Mouse (Mus musculus) ES-E14 (cell line): ENCODE results near the gene Tead1.

Experiments used
- CHD2 ChIP-seq: IDR thresholded peaks from 2 replicates; pipeline ENCODE4 v1.6.1; 2014; ENCODE audit warnings: mild to moderate bottlenecking, low read depth, low read length, inconsistent platforms
- HCFC1 ChIP-seq: IDR thresholded peaks from 2 replicates; pipeline ENCODE4 v1.6.1; 2012; ENCODE audit warnings: low read length, inconsistent platforms, borderline replicate concordance; ENCODE audit not compliant: insufficient read depth
- MAFK ChIP-seq: IDR thresholded peaks from 2 replicates; pipeline ENCODE4 v1.6.1; 2014; ENCODE audit warnings: mild to moderate bottlenecking, low read depth, low read length, inconsistent platforms; ENCODE audit not compliant: insufficient read depth
- ZC3H11A ChIP-seq: IDR thresholded peaks from 2 replicates; pipeline ENCODE4 v1.6.1; 2012; ENCODE audit warnings: low read depth, mild to moderate bottlenecking, inconsistent platforms, low read length, borderline replicate concordance
- ZNF384 ChIP-seq: IDR thresholded peaks from 2 replicates; pipeline ENCODE4 v1.6.1; 2012; ENCODE audit warnings: low read depth, low read length, inconsistent platforms

DNA sequence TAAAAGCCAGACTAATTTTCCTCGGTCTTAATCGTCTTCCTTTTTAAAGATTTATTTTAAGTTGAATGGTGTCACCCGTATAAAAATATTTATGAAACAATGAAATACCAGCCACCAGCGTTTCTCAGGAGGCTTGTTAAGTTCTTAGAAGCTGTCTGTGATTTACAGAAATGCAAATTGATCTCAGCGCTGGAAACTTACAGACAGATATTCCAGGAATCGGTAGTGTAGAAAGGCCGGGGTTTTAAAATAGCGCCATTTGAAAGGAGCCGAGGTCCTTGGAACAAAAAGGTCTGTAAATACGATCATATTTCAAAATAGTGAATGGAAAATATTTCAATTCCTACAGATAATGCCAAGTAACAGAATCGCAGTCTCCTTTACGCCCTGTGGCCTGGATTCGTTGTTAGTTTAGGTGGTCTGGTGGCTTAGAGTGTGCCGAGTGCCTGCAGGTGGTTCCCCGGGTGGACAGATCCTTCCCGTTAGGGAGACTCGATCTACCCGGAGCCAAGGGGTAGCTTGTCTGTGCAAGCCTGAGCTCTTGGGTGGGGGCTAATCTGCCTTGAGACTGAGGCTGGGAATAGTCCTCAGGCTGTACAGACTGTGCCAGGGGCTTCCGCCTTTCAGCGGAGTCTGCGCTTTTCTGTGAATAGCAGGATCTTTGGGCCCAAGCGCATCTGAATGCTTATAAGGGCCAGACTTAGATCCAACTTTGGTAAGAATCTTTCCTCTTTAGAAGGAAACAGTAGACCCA lies 1.6 kb downstream of the Tead1 start:
- no peak for TF ChIP-seq MAFK
- TF ChIP-seq ZNF384 = no peak
- no peak for TF ChIP-seq ZC3H11A
- no peak for TF ChIP-seq HCFC1
- TF ChIP-seq CHD2 = no peak
